Mouse (Mus musculus) forebrain, embryonic 15.5 days (tissue): ENCODE results near the gene Gm13101. TPM values are rescaled to one million over a fixed set of nuclear protein-coding genes. Genes with fewer than 3 reads are reported as not detected.
"Not testable (repeated sequence)": the region's sequence is repeated elsewhere in the genome, so short reads cannot be mapped to it uniquely, and the experiment has no call there.

ENCODE experiments used
- ATAC-seq: fragments of 200-750 bp; cut with Nextera tagmentation; replicated peaks from 2 replicates; pipeline ENCODE4 v1.8.0; 2017; ENCODE audit warnings: mild to moderate bottlenecking, moderate TSS enrichment, moderate library complexity
- H3K27ac ChIP-seq: fragments of 300-500 bp; sonication (generic); replicated peaks from 2 replicates; pipeline ENCODE4 v1.5.1; 2015; ENCODE audit warnings: mild to moderate bottlenecking, inconsistent platforms
- H3K27me3 ChIP-seq: fragments of 300-500 bp; sonication (generic); 2 replicates; pipeline ENCODE4 v1.6.1; 2015; ENCODE audit warnings: inconsistent platforms
- H3K36me3 ChIP-seq: fragments of 300-500 bp; sonication (generic); 2 replicates; pipeline ENCODE4 v1.6.1; 2015; ENCODE audit warnings: mild to moderate bottlenecking, inconsistent platforms
- H3K4me1 ChIP-seq: fragments of 300-500 bp; sonication (generic); 2 replicates; pipeline ENCODE4 v1.6.1; 2015; ENCODE audit warnings: inconsistent platforms
- H3K4me2 ChIP-seq: fragments of 300-500 bp; sonication (generic); replicated peaks from 2 replicates; pipeline ENCODE4 v1.6.1; 2015; ENCODE audit warnings: mild to moderate bottlenecking, inconsistent platforms
- H3K4me3 ChIP-seq: fragments of 300-500 bp; sonication (generic); 2 replicates; pipeline ENCODE4 v1.5.1; 2015; ENCODE audit warnings: mild to moderate bottlenecking, inconsistent platforms
- H3K9ac ChIP-seq: fragments of 300-500 bp; sonication (generic); replicated peaks from 2 replicates; pipeline ENCODE4 v1.6.1; 2015; ENCODE audit warnings: mild to moderate bottlenecking, inconsistent platforms
- H3K9me3 ChIP-seq: fragments of 300-500 bp; sonication (generic); 2 replicates; pipeline ENCODE4 v1.6.1; 2016; ENCODE audit warnings: inconsistent platforms
- WGBS: fragments of 180-500 bp; shearing (Covaris S2); methylation state at CpG from one replicate; pipeline ENCODE4 v1.1.7; 2015; ENCODE audit warnings: mixed read lengths; 5-methylcytosine and 5-hydroxymethylcytosine counted together
- polyA plus RNA-seq: library from polyadenylated mRNA; unstranded; fragments of >200 nt; fragmentation: Nextera tagmentation; extraction: Ambion mirVana; gene quantifications from 2 replicates; pipeline ENCODE4 v1.2.1, GENCODE M21; 2015

Gene Gm13101
- not detected in 2 replicates for polyA plus RNA-seq

DNA sequence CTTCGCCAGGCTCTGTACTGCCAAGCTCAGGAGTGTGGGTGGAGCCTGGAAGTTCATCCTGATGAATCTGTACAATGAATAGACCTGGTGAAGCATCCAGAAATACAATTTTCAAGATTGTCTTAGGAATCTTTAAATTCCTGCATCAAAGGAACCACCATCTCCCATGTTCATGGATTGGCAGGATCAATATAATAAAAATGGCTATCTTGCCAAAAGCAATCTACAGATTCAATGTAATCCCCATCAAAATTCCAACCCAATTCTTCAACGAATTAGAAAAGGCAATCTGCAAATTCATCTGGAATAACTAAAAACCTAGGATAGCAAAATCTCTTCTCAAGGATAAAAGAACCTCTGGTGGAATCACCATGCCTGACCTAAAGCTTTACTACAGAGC lies at the start of gene Gm13101:
Gene Gm13101 (minus strand): TSS at position 101 of the 400 bp plus-strand sequence.
- H3K4me1 ChIP-seq, H3K4me2 ChIP-seq, H3K4me3 ChIP-seq, H3K9ac ChIP-seq, H3K36me3 ChIP-seq, H3K27me3 ChIP-seq, H3K27ac ChIP-seq, ATAC-seq, H3K9me3 ChIP-seq: not testable (repeated sequence)
- 50% methylated on average over 2 of the region's 2 CpGs for WGBS

DNA sequence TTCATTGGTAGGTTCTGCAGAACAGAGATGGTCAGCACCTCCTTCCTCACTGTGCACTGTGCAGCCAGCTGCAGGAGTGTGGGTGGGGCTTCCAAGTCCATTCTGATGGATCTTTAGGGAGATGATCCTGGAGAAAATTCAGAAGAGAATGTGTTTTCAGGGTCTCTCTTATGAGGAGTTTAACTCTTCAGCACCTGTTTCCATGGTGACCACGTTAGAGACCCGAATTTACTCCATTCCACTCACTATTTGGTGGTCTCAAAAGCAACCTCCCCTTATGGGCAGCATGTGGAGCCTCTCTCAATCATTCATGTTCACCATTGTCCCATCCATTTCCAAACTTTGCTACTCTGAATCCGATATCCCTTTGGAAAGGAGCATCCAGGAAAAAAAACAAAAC lies 27.5 kb upstream of the Gm13101 start, which contains the start of gene Pramef17:
Gene Pramef17 (minus strand): TSS at position 101 of the 400 bp plus-strand sequence.
- not testable (repeated sequence) for H3K4me2 ChIP-seq, H3K4me1 ChIP-seq, ATAC-seq, H3K4me3 ChIP-seq, H3K27ac ChIP-seq, H3K9ac ChIP-seq, H3K36me3 ChIP-seq, H3K27me3 ChIP-seq, H3K9me3 ChIP-seq
- 53% methylated on average over 3 of the region's 3 CpGs for WGBS

DNA sequence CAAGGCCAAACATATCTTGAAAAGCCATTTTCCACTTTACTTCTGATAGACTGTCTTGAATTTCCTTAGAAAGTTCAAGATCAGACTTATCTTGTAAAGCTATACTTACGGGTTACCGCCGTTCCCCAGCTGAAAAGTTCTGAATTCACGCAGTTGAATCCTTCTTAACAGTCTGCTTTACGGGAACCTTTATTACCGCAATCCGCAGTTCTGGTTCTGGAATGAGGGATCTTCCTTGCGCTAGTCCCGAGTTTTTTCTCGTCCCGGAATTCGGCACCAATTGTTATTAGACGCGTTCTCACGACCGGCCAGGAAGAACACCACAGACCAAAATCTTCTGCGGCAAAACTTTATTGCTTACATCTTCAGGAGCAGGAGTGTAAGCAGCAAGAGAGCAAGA lies 21.4 kb upstream of the Gm13101 start:
- not testable (repeated sequence) for H3K4me2 ChIP-seq, H3K4me3 ChIP-seq, H3K27me3 ChIP-seq, H3K9me3 ChIP-seq, H3K9ac ChIP-seq, ATAC-seq, H3K36me3 ChIP-seq, H3K4me1 ChIP-seq, H3K27ac ChIP-seq
- WGBS = 93% methylated on average over 17 of the region's 17 CpGs

DNA sequence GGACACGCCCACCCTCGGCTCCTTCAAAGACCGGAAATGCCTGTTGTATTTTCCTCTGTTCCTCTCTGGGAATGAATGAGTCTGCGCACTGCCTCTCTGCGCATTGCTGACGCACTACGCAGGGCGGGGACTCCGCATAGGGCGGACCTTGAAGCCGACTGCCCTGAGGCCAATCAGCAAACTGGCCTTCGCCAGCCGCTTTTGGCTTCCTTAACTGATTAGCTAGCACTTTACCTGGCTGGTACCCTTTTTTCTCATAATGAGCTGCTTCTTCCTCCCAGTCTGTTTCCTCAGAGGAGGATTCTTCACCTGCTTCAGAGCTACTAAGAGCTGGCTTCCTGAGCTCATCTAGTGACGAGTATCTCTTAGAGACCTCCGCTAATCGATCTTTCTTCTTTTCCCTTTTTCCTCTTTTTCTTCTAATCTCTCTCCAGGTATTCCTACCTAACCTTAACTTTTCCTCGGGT lies 20.8 kb upstream of the Gm13101 start:
- 91% methylated on average over 13 of the region's 17 CpGs for WGBS
- not testable (repeated sequence) for ATAC-seq, H3K4me3 ChIP-seq

DNA sequence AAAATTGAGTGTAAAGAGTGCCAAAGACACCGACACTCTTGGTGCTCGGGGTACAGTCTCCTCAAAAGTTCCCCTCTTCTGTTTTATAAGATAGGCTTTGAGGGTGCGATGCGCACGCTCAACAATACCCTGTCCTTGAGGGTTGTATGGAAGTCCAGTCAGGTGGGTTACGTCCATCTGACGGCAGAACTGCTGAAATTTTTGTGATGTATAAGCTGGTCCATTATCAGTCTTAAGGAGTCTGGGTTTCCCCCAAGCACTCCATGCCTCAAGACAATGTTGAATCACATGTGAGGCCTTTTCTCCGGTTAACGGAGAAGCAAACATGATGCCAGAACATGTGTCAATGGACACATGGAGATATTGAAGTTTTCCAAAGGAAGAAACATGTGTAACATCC lies 19.0 kb upstream of the Gm13101 start:
- not testable (repeated sequence) for H3K4me1 ChIP-seq, H3K9ac ChIP-seq, H3K4me2 ChIP-seq, H3K27ac ChIP-seq, ATAC-seq, H3K27me3 ChIP-seq, H3K4me3 ChIP-seq, H3K36me3 ChIP-seq, H3K9me3 ChIP-seq
- 92% methylated on average over 4 of the region's 9 CpGs for WGBS

More for the DNA sequence above, 20.8 kb upstream of the Gm13101 start:
- H3K27ac ChIP-seq, H3K9me3 ChIP-seq, H3K4me1 ChIP-seq, H3K9ac ChIP-seq, H3K4me2 ChIP-seq, H3K27me3 ChIP-seq, H3K36me3 ChIP-seq: not testable (repeated sequence)

DNA sequence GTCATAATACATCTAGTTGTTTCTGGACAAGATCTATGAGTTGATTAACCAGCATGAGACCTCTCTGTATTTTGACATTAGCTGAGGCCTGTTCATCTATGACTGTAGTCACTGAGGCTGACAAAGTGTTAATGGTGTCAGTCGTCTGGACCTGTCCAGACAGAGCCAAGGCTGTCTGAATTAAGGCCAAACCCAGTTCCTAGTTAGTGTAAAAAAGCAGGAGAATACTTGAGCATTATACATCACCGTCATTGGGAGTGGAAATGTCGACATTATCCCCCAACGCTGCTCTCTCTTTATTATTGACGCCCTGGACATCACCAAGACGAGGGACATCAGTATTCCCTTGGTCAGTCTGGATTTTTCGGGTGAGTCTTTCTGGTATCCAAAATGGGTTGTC lies 18.4 kb upstream of the Gm13101 start:
- not testable (repeated sequence) for H3K4me1 ChIP-seq, H3K36me3 ChIP-seq, ATAC-seq, H3K9ac ChIP-seq, H3K4me2 ChIP-seq, H3K9me3 ChIP-seq, H3K27ac ChIP-seq, H3K27me3 ChIP-seq, H3K4me3 ChIP-seq
- no CpG with 5 or more reads among the region's 7 CpGs for WGBS

DNA sequence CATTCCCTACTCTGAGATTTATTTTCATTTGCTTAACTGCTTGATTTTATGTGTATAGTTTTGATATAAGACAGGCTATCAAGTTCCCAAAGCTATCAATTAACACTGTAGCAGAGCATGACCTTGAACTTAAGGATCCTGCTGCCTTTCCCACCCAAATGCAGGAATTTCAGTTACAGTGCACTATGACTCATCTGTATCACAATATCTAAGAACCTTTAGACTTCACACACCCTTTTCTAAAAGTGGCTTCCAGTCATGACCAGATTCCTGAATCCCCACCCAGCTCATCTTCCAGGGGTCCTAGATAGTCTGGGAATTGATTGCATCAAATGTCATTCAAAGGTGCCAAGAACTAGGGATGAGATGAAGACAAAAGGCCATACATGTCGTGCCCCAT lies 16.7 kb upstream of the Gm13101 start:
- not testable (repeated sequence) for ATAC-seq, H3K4me1 ChIP-seq, H3K27ac ChIP-seq, H3K36me3 ChIP-seq, H3K9me3 ChIP-seq, H3K4me2 ChIP-seq, H3K9ac ChIP-seq, H3K27me3 ChIP-seq, H3K4me3 ChIP-seq
- 58% methylated on average over 1 of the region's 1 CpGs for WGBS

DNA sequence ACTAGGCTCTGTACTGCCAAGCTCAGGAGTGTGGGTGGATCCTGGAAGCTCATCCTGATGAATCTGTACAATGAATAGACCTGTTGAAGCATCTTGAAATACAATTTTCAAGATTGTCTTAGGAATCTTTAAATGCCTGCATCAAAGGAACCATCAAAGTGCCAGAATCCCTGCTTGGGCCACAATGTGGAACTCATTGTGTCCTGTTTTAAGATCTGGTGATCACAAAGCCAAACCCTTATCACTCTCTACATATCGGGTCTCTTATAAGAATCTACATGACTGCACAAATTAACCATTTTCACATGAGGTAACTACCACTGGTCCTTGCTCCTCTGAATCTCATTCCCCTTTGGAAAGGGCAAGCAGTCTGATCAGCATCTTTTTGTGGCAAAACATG lies 15.8 kb downstream of the Gm13101 start, which contains the start of gene Pramef25:
Gene Pramef25 (minus strand): TSS at position 101 of the 400 bp plus-strand sequence.
- H3K4me1 ChIP-seq, H3K9me3 ChIP-seq, H3K4me3 ChIP-seq, H3K27ac ChIP-seq, H3K27me3 ChIP-seq, H3K9ac ChIP-seq, H3K4me2 ChIP-seq, H3K36me3 ChIP-seq, ATAC-seq: not testable (repeated sequence)
- WGBS = 94% methylated on average over 1 of the region's 1 CpGs

Other genes with a start within 250 kb of the Gm13101 start
- gene Gm13078, start 247.5 kb downstream of the Gm13101 start, polyA plus RNA-seq = not detected in 2 replicates
- gene Gm13023, start 177.6 kb downstream of the Gm13101 start, polyA plus RNA-seq = not detected in 2 replicates
- gene Gm13084, start 150.9 kb downstream of the Gm13101 start, polyA plus RNA-seq = not detected in 2 replicates
- gene Gm13103, start 120.5 kb downstream of the Gm13101 start, polyA plus RNA-seq = not detected in 2 replicates
- not detected in 2 replicates for gene Pramef6, start 66.6 kb downstream of the Gm13101 start, polyA plus RNA-seq
- gene Pramef25, start 15.9 kb downstream of the Gm13101 start, polyA plus RNA-seq = not detected in 2 replicates
- gene Pramef17, start 27.4 kb upstream of the Gm13101 start, polyA plus RNA-seq = not detected in 2 replicates
- gene Pramel4, start 92.2 kb upstream of the Gm13101 start, polyA plus RNA-seq = not detected in 2 replicates
- not detected in 2 replicates for gene Gm13102, start 139.5 kb upstream of the Gm13101 start, polyA plus RNA-seq
- not detected in 2 replicates for gene Oog3, start 195.7 kb upstream of the Gm13101 start, polyA plus RNA-seq
- not detected in 2 replicates for gene Oog2, start 223.8 kb upstream of the Gm13101 start, polyA plus RNA-seq
- gene C87977, start 246.4 kb upstream of the Gm13101 start, polyA plus RNA-seq = not detected in 2 replicates